Mouse (Mus musculus) spleen, adult 12 weeks (tissue): Measurements from ENCODE around the gene Olfr164.

ENCODE experiments used
- DNase-seq: peaks from one replicate; pipeline ENCODE4 v3.0.0; 2022; ENCODE audit warnings: low spot score

Olfr164 gene

GRCm38 (mm10) chr16:19313964-19314363 lies at the start of gene Olfr164:
Gene Olfr164 (minus strand): TSS chr16:19314064.
- DNase-seq, result no peak

- no peak for DNase-seq
These were observed 35.2 kb upstream of the Olfr164 start for GRCm38 (mm10) chr16:19349111-19349510.

- no peak for DNase-seq
These were observed 50.6 kb downstream of the Olfr164 start for GRCm38 (mm10) chr16:19263235-19263634.

- DNase-seq, result no peak
These were observed 53.1 kb downstream of the Olfr164 start for GRCm38 (mm10) chr16:19260780-19261179.

GRCm38 (mm10) chr16:19245835-19246234 lies 68.0 kb downstream of the Olfr164 start:
- DNase-seq, result no peak

DNA sequence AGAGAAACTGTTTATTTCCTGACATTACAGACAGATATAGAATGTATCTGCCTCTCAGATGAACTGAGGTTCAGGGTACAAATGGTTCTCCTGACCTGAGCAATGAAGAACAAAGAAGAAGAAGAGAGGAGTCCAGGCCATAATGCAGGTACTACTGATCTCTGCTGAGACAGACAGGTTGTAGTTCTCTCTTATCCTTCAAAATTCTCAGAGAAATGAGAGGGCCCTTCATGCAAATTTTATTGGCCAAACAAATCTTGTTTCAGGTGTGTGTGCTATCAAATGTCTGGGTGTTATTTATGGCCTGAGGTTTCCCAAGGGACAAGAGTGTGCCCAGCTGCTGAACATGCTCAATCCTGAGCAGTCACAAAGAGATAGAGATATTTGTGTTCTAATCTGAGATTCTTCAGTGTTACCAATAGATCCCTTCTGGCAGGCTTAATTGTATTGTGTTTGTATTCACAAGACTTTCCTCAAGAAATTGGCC lies 72.3 kb downstream of the Olfr164 start:
- no peak for DNase-seq

- no peak for DNase-seq
These were observed 72.9 kb downstream of the Olfr164 start for GRCm38 (mm10) chr16:19240792-19241538.

- no peak for DNase-seq
These were observed 77.1 kb downstream of the Olfr164 start for GRCm38 (mm10) chr16:19236719-19237118.
